Mouse (Mus musculus): ENCODE results near the gene Cyp2ab1.
"Not testable (repeated sequence)": the region's sequence is repeated elsewhere in the genome, so short reads cannot be mapped to it uniquely, and the experiment has no call there.

The Cyp2ab1 gene
- long read RNA-seq, experiment 1, result 0 reads
- long read RNA-seq, experiment 2, result 0 reads

- intact Hi-C loops (cut with DNase I), result no loop called here
Measured at GRCm38 (mm10) chr16:20325286-20325685, at the start of gene Cyp2ab1. TSS of gene Cyp2ab1 (minus strand) at chr16:20325404.

DNA sequence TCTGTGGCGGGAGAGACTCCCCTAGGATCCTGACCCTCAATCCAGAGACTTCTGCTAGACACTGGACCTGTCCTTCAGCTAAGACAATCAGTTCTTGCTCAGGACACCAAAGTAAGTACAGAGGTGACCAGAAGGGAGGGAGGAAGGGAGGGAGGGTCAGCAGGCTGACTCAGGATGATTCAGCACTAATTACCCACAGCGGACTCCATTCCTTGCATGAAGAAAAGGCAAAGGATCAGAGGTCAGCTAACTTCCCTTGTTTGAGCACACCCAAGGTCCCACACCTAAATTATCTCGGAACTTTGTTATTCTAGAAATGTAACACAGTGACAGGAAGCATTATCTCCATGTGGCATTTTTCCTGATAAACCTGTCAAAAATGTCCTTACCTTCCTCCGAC lies 46.5 kb upstream of the Cyp2ab1 start:
- intact Hi-C loops (cut with DNase I), result no loop called here

GRCm38 (mm10) chr16:20368221-20368620 lies 43.0 kb upstream of the Cyp2ab1 start:
- intact Hi-C loops (cut with DNase I), result no loop called here

DNA sequence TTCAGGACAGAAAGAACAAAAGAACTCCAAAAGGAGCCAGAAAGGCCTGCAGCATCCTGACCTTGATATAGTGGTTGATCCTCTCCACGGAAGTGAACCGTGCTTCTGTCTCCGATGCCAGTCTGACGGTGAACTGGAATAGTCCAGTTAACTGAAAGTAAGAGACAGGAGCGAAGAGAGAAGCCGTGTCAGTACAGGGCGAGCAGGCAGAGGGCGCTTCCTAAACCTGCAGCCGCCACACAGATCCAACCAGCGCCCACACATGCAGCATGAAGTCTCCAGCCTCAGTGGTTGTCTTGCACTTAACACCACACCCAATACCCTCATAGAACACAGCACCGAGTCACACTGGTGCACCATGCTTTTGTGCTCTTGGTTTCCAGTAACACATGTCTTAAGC lies 36.9 kb upstream of the Cyp2ab1 start:
- intact Hi-C loops (cut with DNase I), result no loop called here

- intact Hi-C loops (cut with DNase I), result not testable (repeated sequence)
Measured at GRCm38 (mm10) chr16:20361496-20361895, 36.3 kb upstream of the Cyp2ab1 start.

DNA sequence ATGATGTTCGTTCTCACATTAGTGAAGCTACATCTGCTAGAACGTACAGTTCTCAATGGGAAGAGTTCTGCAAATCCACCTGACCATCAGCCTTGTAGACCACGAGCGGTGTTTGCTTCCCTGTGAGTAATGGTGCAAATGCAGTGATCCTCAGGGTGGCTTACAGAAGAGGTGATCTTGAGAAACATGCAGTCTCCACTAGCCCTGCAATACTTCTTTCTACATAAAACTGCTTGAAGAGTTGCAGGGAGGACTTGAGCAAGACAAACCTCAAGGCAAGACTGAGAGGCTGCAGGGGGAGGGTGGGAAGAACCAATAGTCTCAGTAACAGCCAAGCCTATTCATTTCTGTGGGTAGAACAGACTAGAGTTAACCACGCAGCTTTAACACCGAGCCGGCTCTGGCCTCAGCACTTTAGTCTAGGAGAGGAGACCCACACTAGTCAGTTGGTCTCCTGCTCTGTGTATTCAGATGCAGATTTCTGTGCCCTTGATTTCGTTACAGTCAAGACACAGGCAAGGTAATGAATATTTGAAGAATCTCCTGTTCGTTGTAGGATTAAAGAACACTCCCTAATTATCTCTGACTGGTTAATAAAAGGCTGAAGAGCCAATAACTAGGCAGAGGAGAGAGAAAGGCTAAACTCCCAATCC lies 34.6 kb upstream of the Cyp2ab1 start:
- intact Hi-C loops (cut with DNase I), result no loop called here

DNA sequence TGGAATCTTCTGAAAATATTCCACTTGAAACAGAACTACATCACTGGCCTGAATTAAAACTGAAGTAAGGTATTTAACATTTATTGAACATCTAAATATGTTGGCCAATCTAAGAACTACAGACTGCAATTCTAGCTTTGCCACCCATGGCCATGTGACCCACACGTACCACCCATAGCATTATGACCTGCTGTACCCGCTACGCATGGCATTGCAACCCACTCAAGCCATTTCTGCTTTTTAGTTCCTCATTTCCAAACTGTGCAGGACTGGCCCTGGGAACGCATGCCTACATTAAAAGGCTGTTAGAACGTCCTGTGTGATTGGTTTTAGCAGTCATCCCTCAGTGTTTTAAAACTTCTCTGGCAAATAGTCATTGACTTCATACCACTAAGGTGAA lies 32.6 kb upstream of the Cyp2ab1 start:
- intact Hi-C loops (cut with DNase I), result no loop called here

GRCm38 (mm10) chr16:20354762-20355161 lies 29.6 kb upstream of the Cyp2ab1 start:
- intact Hi-C loops (cut with DNase I), result no loop called here

DNA sequence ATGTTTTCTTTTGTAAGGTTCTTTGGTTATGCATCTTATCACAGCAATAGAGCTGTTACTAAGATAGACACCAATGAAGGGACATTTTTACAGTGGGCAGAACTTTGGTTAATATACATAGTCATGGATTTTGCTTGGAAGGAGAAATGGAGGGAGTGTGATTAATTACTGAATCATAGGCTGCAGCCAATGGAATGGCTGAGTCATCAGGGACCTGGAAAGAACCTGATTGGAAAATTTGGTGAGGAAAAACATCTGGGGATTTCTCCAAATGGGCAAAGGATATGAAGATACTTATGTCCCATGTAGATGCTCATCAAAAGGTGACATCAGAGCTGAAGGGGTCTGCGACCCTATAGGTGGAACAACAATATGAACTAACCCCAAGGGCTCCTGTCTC lies 28.8 kb upstream of the Cyp2ab1 start:
- intact Hi-C loops (cut with DNase I), result no loop called here

DNA sequence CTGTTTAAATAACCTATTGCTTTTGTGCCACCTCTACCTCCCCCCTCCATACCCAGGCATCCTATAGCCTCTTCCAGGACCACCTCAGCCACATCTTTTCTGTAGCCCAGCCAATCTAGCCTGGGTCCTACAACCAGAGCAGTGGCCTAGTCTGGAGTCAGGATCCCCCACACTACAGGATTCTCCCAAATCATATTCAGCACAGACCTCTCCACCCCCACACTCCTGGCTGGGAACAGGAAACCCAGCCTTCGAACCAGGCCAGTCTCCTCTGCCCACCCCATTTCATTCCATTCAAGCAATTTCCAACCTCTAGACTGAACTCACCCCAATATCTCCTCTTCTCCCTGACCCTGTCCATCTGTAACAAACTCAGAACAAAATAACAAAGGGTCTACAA lies 20.3 kb upstream of the Cyp2ab1 start:
- intact Hi-C loops (cut with DNase I), result loop anchor here (10.0 kb wide), 1 partner anchor 139 kb away; no protein-coding TSS in a partner anchor

DNA sequence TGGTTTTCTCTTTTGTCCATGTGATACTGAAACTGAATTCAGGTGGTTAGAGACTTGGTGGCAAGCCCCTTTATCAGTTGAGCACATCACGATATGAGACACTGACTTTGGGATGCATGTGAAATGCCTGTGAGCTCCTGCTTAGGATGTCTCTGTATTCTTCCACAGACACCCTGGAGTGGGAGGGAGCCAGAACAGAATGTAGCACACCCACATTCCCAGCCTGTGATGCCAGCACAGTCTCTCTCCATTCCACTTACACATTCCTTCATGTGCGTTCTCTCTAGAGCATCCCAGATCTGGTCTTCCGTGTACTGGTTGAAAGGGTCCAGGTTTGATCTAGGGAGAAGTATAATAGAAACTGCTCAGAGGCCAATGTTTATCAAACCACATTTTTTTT lies 13.4 kb upstream of the Cyp2ab1 start:
- intact Hi-C loops (cut with DNase I), result no loop called here

GRCm38 (mm10) chr16:20334918-20335317 lies 9.7 kb upstream of the Cyp2ab1 start:
- intact Hi-C loops (cut with DNase I), result no loop called here

DNA sequence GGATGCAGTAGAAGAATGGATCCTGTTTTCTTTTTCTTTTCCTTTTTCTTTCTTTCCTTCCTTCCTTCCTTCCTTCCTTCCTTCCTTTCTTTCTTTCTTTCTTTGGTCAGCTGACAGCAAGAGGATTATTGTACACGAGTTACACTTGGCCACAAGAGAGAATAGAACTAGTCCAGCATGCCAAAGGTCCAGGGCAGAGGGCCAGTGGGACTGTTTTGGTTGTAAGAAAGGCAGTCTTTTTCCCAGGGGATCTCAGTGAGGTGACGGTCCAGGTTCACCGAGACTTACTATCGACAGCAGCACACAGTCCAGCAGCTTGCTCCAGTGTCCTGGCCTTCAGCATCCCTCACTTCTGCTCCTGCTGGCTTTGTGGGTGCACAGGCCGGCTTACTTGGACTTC lies 3.1 kb upstream of the Cyp2ab1 start:
- intact Hi-C loops (cut with DNase I), result no loop called here

- intact Hi-C loops (cut with DNase I), result no loop called here
Measured at GRCm38 (mm10) chr16:20323907-20324306, 1.3 kb downstream of the Cyp2ab1 start.

DNA sequence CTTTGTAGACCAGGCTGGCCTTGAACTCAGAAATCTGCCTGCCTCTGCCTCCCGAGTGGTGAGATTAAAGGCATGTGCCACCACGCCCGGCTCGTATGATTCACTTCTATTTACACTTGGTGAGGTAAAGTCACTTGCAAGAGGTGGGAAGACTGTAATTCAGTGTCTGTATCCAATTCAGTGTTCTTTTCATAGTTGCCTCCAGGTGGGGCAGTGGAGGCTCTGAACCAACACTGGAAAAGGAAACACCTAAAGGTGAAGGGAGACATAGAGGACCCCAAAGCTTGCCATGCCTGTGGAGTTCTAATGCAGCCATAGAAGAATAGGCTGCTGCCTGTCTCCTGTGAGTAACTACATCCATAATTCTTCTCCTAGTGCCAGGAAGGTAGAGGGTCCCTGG lies 2.9 kb downstream of the Cyp2ab1 start:
- intact Hi-C loops (cut with DNase I), result no loop called here

DNA sequence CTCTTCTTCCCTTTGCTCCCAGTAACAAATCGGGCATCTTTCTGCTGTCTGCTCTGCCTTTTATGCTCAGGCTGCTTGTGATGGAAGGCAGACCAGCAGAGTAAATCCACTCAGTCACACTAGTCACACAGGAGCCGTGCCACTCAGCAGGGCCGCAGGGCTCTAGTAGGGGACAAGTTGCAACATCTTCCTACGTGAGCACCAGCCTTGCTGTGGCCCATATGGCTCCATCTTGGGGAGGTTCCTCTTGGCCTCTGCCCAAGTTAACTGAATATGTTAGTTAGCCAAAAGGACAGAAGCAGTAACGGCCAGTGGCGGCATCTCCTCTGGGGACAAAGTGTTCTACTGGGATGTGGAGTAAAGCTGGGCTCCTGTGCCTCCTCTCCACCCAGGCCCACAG lies 8.4 kb downstream of the Cyp2ab1 start:
- intact Hi-C loops (cut with DNase I), result no loop called here

GRCm38 (mm10) chr16:20315266-20315665 lies 9.9 kb downstream of the Cyp2ab1 start:
- intact Hi-C loops (cut with DNase I), result no loop called here

GRCm38 (mm10) chr16:20312272-20312671 lies 12.9 kb downstream of the Cyp2ab1 start:
- intact Hi-C loops (cut with DNase I), result no loop called here

DNA sequence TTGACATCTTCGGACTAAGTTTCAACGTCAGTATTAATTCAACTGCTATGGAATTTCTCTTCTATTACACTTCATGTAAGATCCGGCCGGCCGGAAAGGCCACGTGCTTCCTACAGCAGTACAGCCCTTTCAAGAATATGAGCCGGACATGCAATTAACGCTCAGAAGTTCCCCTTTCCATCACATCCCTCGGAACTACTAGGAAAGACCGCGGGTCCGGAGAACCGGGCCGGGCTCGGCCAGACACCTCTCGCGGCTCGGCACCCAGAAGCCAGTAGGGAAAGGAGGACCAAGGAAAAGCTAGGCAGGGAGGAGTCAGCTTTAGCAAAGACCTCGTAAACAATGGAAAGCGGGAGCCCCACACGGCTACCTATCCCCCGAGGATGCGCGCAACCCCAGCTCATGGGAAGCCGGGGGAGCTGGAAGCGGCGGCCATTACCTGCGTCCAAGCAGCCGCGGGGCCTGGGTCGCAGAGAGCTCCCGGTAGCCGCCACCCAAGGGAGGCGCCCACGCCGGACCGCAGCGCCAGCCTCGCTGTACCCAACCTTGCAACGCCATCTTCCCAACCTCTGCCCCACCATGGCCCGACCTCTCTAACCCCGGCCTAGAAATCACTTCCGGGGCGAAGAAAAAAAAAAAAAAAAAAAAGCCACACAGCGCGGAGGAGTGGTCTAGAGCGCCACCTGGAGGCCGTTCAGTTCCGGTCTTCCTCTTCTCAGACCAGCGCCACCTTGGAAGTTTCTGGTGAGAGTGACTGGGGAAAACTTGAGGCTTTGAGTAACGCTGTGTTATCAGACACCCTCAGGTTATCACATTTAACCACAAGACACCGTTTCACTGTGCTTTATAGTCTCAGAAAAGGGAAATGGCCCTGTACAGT lies 23.2 kb downstream of the Cyp2ab1 start, which contains the start of gene Parl:
Parl (minus strand) TSS at position 618 of the 880 bp plus-strand sequence.
- intact Hi-C loops (cut with DNase I), result loop anchor here (2.0 kb wide), 1 partner anchor 89 kb away; no protein-coding TSS in a partner anchor

DNA sequence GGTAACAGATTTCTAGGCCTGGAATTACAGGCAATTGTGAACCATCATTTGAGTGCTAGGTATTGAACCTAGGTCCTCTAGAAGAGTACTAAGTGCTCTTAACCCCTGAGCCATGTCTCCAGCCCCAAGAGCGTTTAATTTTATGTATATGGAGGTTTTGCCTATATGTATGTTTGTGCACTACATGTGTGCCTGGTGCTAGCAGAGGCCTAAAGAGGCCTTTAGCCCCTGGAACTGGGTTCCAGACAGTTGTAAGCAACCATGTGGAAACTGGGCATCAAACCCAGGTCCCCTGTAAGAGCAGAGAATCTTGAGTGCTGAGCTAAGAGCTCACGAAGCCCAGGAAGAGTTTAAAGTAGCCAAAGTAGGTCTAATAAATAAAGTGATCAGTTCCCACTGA lies 25.1 kb downstream of the Cyp2ab1 start:
- intact Hi-C loops (cut with DNase I), result no loop called here

DNA sequence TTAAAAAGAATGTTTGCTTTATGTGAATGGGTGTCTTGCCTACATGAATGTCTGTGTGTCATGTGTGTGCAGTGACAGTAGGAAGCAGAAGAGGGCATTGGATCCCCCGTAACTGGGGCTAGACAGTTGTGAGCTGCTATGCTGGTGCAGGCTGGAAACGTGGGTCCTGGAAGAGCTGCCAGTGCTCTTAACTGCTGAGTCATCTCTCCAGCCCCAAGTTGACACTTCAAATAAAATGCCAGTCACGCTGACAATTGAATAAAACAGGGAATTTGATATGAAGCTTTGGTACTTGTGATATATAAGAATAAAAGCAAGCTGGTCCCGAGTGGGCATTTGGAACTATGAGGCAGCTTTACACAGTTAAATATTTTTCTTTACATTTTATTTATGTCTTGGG lies 45.0 kb downstream of the Cyp2ab1 start:
- intact Hi-C loops (cut with DNase I), result no loop called here

GRCm38 (mm10) chr16:20279395-20279794 lies 45.8 kb downstream of the Cyp2ab1 start:
- intact Hi-C loops (cut with DNase I), result no loop called here
